Mouse (Mus musculus) CH12.LX (cell line): ENCODE measurements at regions not wholly inside any gene's neighbourhood (a gene's known extent, or its start where the extent isn't known, plus 50 kb on each side); places are given as distances from the start of the nearest gene placed in this dataset.

Experiments
- DNase-seq: peaks from one replicate; pipeline ENCODE4 v3.0.0-alpha.2; 2013; ENCODE audit errors: extremely low read depth
- H3K27ac ChIP-seq: 2 replicates; pipeline ENCODE4 v1.5.1; 2012; ENCODE audit warnings: low read depth, mild to moderate bottlenecking, control low read depth, moderate library complexity; ENCODE audit not compliant: insufficient read depth
- H3K27me3 ChIP-seq: replicated peaks from 2 replicates; pipeline ENCODE3; 2012; ENCODE audit warnings: inconsistent platforms
- H3K36me3 ChIP-seq, 2 experiments: replicated peaks in 1 of 2; 2 replicates each; pipeline versions ENCODE3 to v1.6.1; 2012; ENCODE audit warnings: inconsistent platforms in 1 of 2, low read length in 1 of 2, mild to moderate bottlenecking in 1 of 2, mixed read lengths in 1 of 2, moderate library complexity in 1 of 2; ENCODE audit not compliant: control insufficient read depth in 1 of 2, insufficient read depth in 1 of 2
- H3K4me1 ChIP-seq, 2 experiments: 2 replicates each; pipeline ENCODE4 v1.6.1; 2012; ENCODE audit warnings: inconsistent platforms in 1 of 2, moderate library complexity in 1 of 2; ENCODE audit not compliant: insufficient read depth in 2 of 2, control insufficient read depth in 1 of 2
- H3K4me2 ChIP-seq: 2 replicates; pipeline ENCODE4 v1.6.1; 2012; ENCODE audit warnings: low read depth, mild to moderate bottlenecking, control low read depth; ENCODE audit not compliant: poor library complexity, insufficient read depth, severe bottlenecking
- H3K4me3 ChIP-seq, 3 experiments: fragments of 150-350 bp in 1 of 3; sonication (generic) in 1 of 3; replicated peaks in 1 of 3; 2 replicates each; pipeline versions ENCODE3 to v1.5.1; 2011 to 2012; ENCODE audit warnings: low read depth in 2 of 3, low read length in 2 of 3, mild to moderate bottlenecking in 2 of 3, moderate library complexity in 2 of 3, control low read depth in 1 of 3, improper control_type of control experiment in 1 of 3, inconsistent platforms in 1 of 3, mixed read lengths in 1 of 3; ENCODE audit not compliant: poor library complexity in 1 of 3
- H3K79me2 ChIP-seq: replicated peaks from 2 replicates; pipeline ENCODE4 v1.6.1; 2012; ENCODE audit warnings: mild to moderate bottlenecking, moderate library complexity; ENCODE audit not compliant: control insufficient read depth, poor library complexity, insufficient read depth, severe bottlenecking; ENCODE audit errors: extremely low read depth
- H3K9ac ChIP-seq: 2 replicates; pipeline ENCODE4 v1.6.1; 2012; ENCODE audit warnings: low read depth, mild to moderate bottlenecking, control low read depth, moderate library complexity; ENCODE audit not compliant: insufficient read depth
- H3K9me3 ChIP-seq: replicated peaks from 2 replicates; pipeline ENCODE3; 2012; ENCODE audit warnings: low read length, inconsistent platforms, mixed read lengths
- BHLHE40 ChIP-seq: IDR thresholded peaks from 2 replicates; pipeline ENCODE4 v1.6.1; 2011; ENCODE audit warnings: mild to moderate bottlenecking, low read depth, low read length, improper control_type of control experiment
- CHD1 ChIP-seq: IDR thresholded peaks from 2 replicates; pipeline ENCODE4 v1.6.1; 2012; ENCODE audit warnings: low read depth, low read length, improper control_type of control experiment, inconsistent platforms
- E2F4 ChIP-seq: IDR thresholded peaks from 2 replicates; pipeline ENCODE4 v1.6.1; 2011; ENCODE audit warnings: low read depth, low read length, improper control_type of control experiment; ENCODE audit not compliant: insufficient replicate concordance
- ELF1 ChIP-seq: IDR thresholded peaks from 2 replicates; pipeline ENCODE4 v1.6.1; 2014; ENCODE audit warnings: low read depth, mild to moderate bottlenecking, inconsistent platforms, low read length, improper control_type of control experiment
- GABPA ChIP-seq: IDR thresholded peaks from 2 replicates; pipeline ENCODE4 v1.6.1; 2012; ENCODE audit warnings: low read depth, low read length, improper control_type of control experiment, inconsistent platforms; ENCODE audit not compliant: insufficient replicate concordance
- HCFC1 ChIP-seq: IDR thresholded peaks from 2 replicates; pipeline ENCODE4 v1.6.1; 2012; ENCODE audit warnings: low read depth, mild to moderate bottlenecking, inconsistent platforms, low read length, improper control_type of control experiment
- IRF4 ChIP-seq: IDR thresholded peaks from 2 replicates; pipeline ENCODE4 v1.6.1; 2014; ENCODE audit warnings: low read depth, mild to moderate bottlenecking, inconsistent platforms, low read length, improper control_type of control experiment
- JUN ChIP-seq: IDR thresholded peaks from 2 replicates; pipeline ENCODE4 v1.6.1; 2011; ENCODE audit warnings: low read depth, mild to moderate bottlenecking, low read length, improper control_type of control experiment, moderate library complexity; ENCODE audit not compliant: insufficient read depth
- JUND ChIP-seq: conservative IDR thresholded peaks from 2 replicates; pipeline ENCODE4 v1.6.1; 2011; ENCODE audit warnings: low read depth, low read length, improper control_type of control experiment
- KAT2A ChIP-seq: IDR thresholded peaks from 2 replicates; pipeline ENCODE4 v1.6.1; 2012; ENCODE audit warnings: low read length, improper control_type of control experiment, inconsistent platforms; ENCODE audit not compliant: insufficient replicate concordance
- MAX ChIP-seq: IDR thresholded peaks from 2 replicates; pipeline ENCODE4 v1.6.1; 2011; ENCODE audit warnings: low read length, improper control_type of control experiment
- MEF2A ChIP-seq: IDR thresholded peaks from 2 replicates; pipeline ENCODE4 v1.6.1; 2014; ENCODE audit warnings: low read depth, mild to moderate bottlenecking, inconsistent platforms, low read length, improper control_type of control experiment, borderline replicate concordance
- MYC ChIP-seq: IDR thresholded peaks from 2 replicates; pipeline ENCODE4 v1.6.1; 2011; ENCODE audit warnings: low read depth, mild to moderate bottlenecking, improper control_type of control experiment, low read length
- RAD21 ChIP-seq: IDR thresholded peaks from 2 replicates; pipeline ENCODE4 v1.6.1; 2011; ENCODE audit warnings: low read depth, mild to moderate bottlenecking, low read length, improper control_type of control experiment, moderate library complexity
- RCOR1 ChIP-seq: conservative IDR thresholded peaks from 2 replicates; pipeline ENCODE4 v1.6.1; 2012; ENCODE audit warnings: low read depth, mild to moderate bottlenecking, inconsistent platforms, low read length, improper control_type of control experiment
- SIN3A ChIP-seq: IDR thresholded peaks from 2 replicates; pipeline ENCODE4 v1.6.1; 2012; ENCODE audit warnings: low read length, improper control_type of control experiment, inconsistent platforms
- SMC3 ChIP-seq: IDR thresholded peaks from 2 replicates; pipeline ENCODE4 v1.6.1; 2011; ENCODE audit warnings: low read depth, low read length, improper control_type of control experiment
- TCF12 ChIP-seq: IDR thresholded peaks from 2 replicates; pipeline ENCODE4 v1.6.1; 2014; ENCODE audit warnings: low read depth, mild to moderate bottlenecking, inconsistent platforms, low read length, improper control_type of control experiment
- UBTF ChIP-seq: IDR thresholded peaks from 2 replicates; pipeline ENCODE4 v1.6.1; 2012; ENCODE audit warnings: low read depth, mild to moderate bottlenecking, inconsistent platforms, low read length, improper control_type of control experiment, moderate library complexity
- USF2 ChIP-seq: conservative IDR thresholded peaks from 2 replicates; pipeline ENCODE4 v1.6.1; 2011; ENCODE audit warnings: low read depth, low read length, improper control_type of control experiment
- ZMIZ1 ChIP-seq: IDR thresholded peaks from 2 replicates; pipeline ENCODE4 v1.6.1; 2012; ENCODE audit warnings: low read depth, mild to moderate bottlenecking, inconsistent platforms, low read length, improper control_type of control experiment
- ZNF384 ChIP-seq: IDR thresholded peaks from 2 replicates; pipeline ENCODE4 v1.6.1; 2012; ENCODE audit warnings: low read depth, low read length, improper control_type of control experiment, inconsistent platforms
- dilution Hi-C: fragments of 300-500 bp; cut with MboI; formaldehyde crosslinking; loops from 2 replicates; pipeline ENCODE4 v1.14.3; 2020; ENCODE audit warnings: low sequenced_read_pairs; ENCODE audit not compliant: extremely low pct_unique_long_range_greater_than_20kb, extremely low pct_ligation_motif_present
- in situ Hi-C: fragments of 300-500 bp; cut with MboI; formaldehyde crosslinking; loops from 3 replicates; pipeline ENCODE4 v1.14.3; 2019; ENCODE audit warnings: low sequenced_read_pairs, low pct_ligation_motif_present, low pct_unique_long_range_greater_than_20kb, mixed read lengths

GRCm38 (mm10) chr8:103932681-103933080, 168.7 kb upstream of the Cdh5 start:
- dilution Hi-C loops, result no loop called here
- H3K9ac ChIP-seq, result no peak overlapping the region
- no peaks in the 10 kb centered on the region for H3K79me2 ChIP-seq
- no peaks in the 10 kb centered on the region for H3K27me3 ChIP-seq
- H3K36me3 ChIP-seq, result no peaks in the 10 kb centered on the region
- H3K4me1 ChIP-seq, result no peaks in the 10 kb centered on the region
- no peak overlapping the region for H3K27ac ChIP-seq
- in situ Hi-C loops, result no loop called here
- no peak overlapping the region for H3K4me3 ChIP-seq
- no peak overlapping the region for H3K4me2 ChIP-seq
- H3K9me3 ChIP-seq, result no peaks in the 10 kb centered on the region
- TF ChIP-seq E2F4 (no peak), SIN3A (no peak), BHLHE40 (no peak), MEF2A (no peak), JUND (no peak), MAX (no peak), ELF1 (no peak), IRF4 (no peak), ZMIZ1 (no peak), CHD1 (no peak), UBTF (no peak), RAD21 (no peak), HCFC1 (no peak), SMC3 (no peak), GABPA (no peak), KAT2A (no peak), MYC (no peak)
- no peak for DNase-seq

DNA sequence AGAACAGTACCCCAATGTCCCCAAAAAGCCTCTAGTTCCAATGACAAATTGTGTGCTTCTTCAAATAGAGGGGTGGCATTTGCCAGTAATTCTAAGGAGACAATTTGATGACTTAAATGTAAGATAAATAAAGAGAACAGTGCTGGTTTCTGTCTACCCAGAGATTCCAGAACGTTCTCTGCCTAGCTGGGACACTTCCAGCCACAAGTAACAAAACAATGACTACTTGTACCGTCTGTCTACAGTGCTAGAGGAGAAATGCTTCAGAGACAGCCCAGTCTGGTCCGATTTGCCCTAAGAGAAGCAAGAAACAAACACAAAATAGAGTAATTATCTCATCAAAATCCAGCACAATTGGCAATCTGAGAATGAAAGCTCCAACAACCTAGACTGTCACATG, 164.9 kb upstream of the Cdh5 start:
- DNase-seq, result no peak
- dilution Hi-C loops (no loop called here), in situ Hi-C loops (no loop called here)
- H3K79me2 ChIP-seq, result no peaks in the 10 kb centered on the region
- H3K36me3 ChIP-seq, result no peaks in the 10 kb centered on the region
- H3K4me2 ChIP-seq, result no peak overlapping the region
- H3K9me3 ChIP-seq, result peaks cover 2% of the 10 kb centered on the region
- H3K4me3 ChIP-seq, result no peak overlapping the region
- no peak overlapping the region for H3K9ac ChIP-seq
- no peak overlapping the region for H3K27ac ChIP-seq
- peaks cover 0 to 20% of the 10 kb centered on the region in 2 experiments; a peak in 2 of 4 replicates for H3K4me1 ChIP-seq
- H3K27me3 ChIP-seq, result no peaks in the 10 kb centered on the region
- TF ChIP-seq TCF12, result no peak
- TF ChIP-seq SIN3A, result no peak
- no peak for TF ChIP-seq KAT2A
- TF ChIP-seq IRF4, result no peak
- no peak for TF ChIP-seq USF2
- TF ChIP-seq JUN, result no peak
- TF ChIP-seq ZNF384, result no peak
- no peak for TF ChIP-seq RCOR1
